Mouse (Mus musculus) kidney, postnatal 14 days (tissue): ENCODE results near the gene Armcx1.
"Not testable (repeated sequence)": the region's sequence is repeated elsewhere in the genome, so short reads cannot be mapped to it uniquely, and the experiment has no call there.

Experiments
- DNase-seq: peaks from one replicate; pipeline ENCODE4 v3.0.0; 2022; ENCODE audit warnings: mixed read lengths

Gene Armcx1

DNA sequence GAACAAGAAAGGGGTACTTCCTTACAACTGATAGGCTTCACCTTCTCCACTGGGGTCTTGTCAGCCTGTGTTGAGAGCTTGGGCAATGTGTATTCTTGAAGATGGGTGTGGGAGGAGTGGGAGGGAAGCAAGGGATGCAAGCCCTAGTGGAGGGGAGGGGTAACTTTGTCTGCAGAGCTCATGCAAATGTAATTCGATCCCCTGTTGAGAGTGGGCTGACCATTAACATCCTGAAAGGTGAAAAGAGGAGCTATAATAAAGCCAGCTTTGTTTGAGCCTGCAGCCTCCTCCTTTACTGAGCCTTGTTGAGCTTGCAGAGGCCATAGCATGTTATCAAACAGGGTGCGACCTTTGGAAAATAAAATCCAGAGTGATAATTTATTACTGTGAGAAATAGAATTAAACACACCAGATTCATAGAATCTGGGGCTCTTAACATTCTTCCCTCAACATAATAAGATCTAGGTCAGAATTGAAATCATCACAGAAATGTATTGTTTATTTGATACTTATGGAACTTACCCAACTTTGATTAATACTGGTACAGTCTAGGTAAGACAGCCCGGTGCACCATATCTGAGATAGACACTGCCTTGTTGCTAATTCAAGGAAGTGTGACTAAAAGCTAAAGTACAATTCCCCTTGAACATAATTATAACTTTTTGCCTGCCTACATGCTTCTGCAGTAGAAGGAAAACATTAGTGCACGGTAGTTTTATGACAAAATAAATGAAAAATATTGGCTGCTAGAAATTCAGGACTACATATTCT is 45.9 kb downstream of the Armcx1 start:
- not testable (repeated sequence) for DNase-seq
